Mouse (Mus musculus) MEL (cell line): Measurements from ENCODE around the gene Fam213b. TPM values are rescaled to one million over a fixed set of nuclear protein-coding genes. Genes with fewer than 3 reads are reported as not detected.

Source experiments
- DNase-seq: peaks from one replicate; pipeline ENCODE4 v3.0.0; 2011; ENCODE audit warnings: low read depth, low spot score
- H3K27ac ChIP-seq: 2 replicates; pipeline ENCODE4 v1.5.1; 2012; ENCODE audit warnings: low read depth, mild to moderate bottlenecking, control low read depth, low read length, moderate library complexity; ENCODE audit not compliant: control insufficient read depth
- H3K27me3 ChIP-seq, 2 experiments: fragments of 150-350 bp in 1 of 2; sonication (generic) in 1 of 2; 2 replicates each; pipeline ENCODE4 v1.6.1; 2012; ENCODE audit warnings: low read length in 2 of 2, mild to moderate bottlenecking in 2 of 2, improper control_type of control experiment in 1 of 2, moderate library complexity in 1 of 2; ENCODE audit not compliant: insufficient read depth in 2 of 2, control insufficient read depth in 1 of 2
- H3K36me3 ChIP-seq, 2 experiments: 2 replicates each; pipeline ENCODE4 v1.6.1; 2012 to 2014; ENCODE audit warnings: low read length in 2 of 2, improper control_type of control experiment in 1 of 2, inconsistent platforms in 1 of 2, mild to moderate bottlenecking in 1 of 2; ENCODE audit not compliant: insufficient read depth in 2 of 2, control insufficient read depth in 1 of 2
- H3K4me1 ChIP-seq, 2 experiments: fragments of 150-350 bp in 1 of 2; sonication (generic) in 1 of 2; 2 replicates each; pipeline ENCODE4 v1.6.1; 2012; ENCODE audit warnings: low read length in 2 of 2, improper control_type of control experiment in 1 of 2, mild to moderate bottlenecking in 1 of 2; ENCODE audit not compliant: insufficient read depth in 2 of 2, control insufficient read depth in 1 of 2
- H3K4me3 ChIP-seq, 2 experiments: fragments of 150-350 bp in 1 of 2; sonication (generic) in 1 of 2; 2 replicates each; pipeline ENCODE4 v1.5.1; 2012; ENCODE audit warnings: low read depth in 2 of 2, low read length in 2 of 2, mild to moderate bottlenecking in 2 of 2, moderate library complexity in 2 of 2, control low read depth in 1 of 2, improper control_type of control experiment in 1 of 2; ENCODE audit not compliant: control insufficient read depth in 1 of 2, insufficient read depth in 1 of 2
- H3K79me2 ChIP-seq: 2 replicates; pipeline ENCODE4 v1.6.1; 2012; ENCODE audit warnings: mild to moderate bottlenecking, low read length, moderate library complexity; ENCODE audit not compliant: control insufficient read depth, poor library complexity, insufficient read depth
- H3K9ac ChIP-seq: 2 replicates; pipeline ENCODE4 v1.6.1; 2012; ENCODE audit warnings: low read depth, mild to moderate bottlenecking, control low read depth, low read length, moderate library complexity; ENCODE audit not compliant: control insufficient read depth, poor library complexity, severe bottlenecking
- H3K9me3 ChIP-seq: fragments of 150-350 bp; sonication (generic); replicated peaks from 2 replicates; pipeline ENCODE4 v1.6.1; 2012; ENCODE audit warnings: mild to moderate bottlenecking, low read length, improper control_type of control experiment, moderate library complexity; ENCODE audit not compliant: insufficient read depth
- CHD2 ChIP-seq: IDR thresholded peaks from 2 replicates; pipeline ENCODE4 v1.6.1; 2011; ENCODE audit warnings: low read length, improper control_type of control experiment
- EP300 ChIP-seq, 2 experiments: IDR thresholded peaks; 2 replicates each; pipeline ENCODE4 v1.6.1; 2011; ENCODE audit warnings: improper control_type of control experiment in 2 of 2, low read length in 2 of 2, low read depth in 1 of 2, mild to moderate bottlenecking in 1 of 2
- GABPA ChIP-seq: IDR thresholded peaks from 2 replicates; pipeline ENCODE4 v1.6.1; 2012; ENCODE audit warnings: low read depth, mild to moderate bottlenecking, inconsistent platforms, low read length, improper control_type of control experiment, moderate library complexity
- HCFC1 ChIP-seq: IDR thresholded peaks from 2 replicates; pipeline ENCODE4 v1.6.1; 2012; ENCODE audit warnings: low read depth, mild to moderate bottlenecking, inconsistent platforms, low read length, improper control_type of control experiment, moderate library complexity
- MAZ ChIP-seq: IDR thresholded peaks from 2 replicates; pipeline ENCODE4 v1.6.1; 2012; ENCODE audit warnings: low read depth, mild to moderate bottlenecking, inconsistent platforms, low read length, improper control_type of control experiment
- MXI1 ChIP-seq: IDR thresholded peaks from 2 replicates; pipeline ENCODE4 v1.6.1; 2011; ENCODE audit warnings: mild to moderate bottlenecking, low read depth, low read length, improper control_type of control experiment
- NELFE ChIP-seq: IDR thresholded peaks from 2 replicates; pipeline ENCODE4 v1.6.1; 2011; ENCODE audit warnings: low read depth, low read length, improper control_type of control experiment
- POLR2AphosphoS2 ChIP-seq: IDR thresholded peaks from 2 replicates; pipeline ENCODE4 v1.6.1; 2011; ENCODE audit warnings: low read length, improper control_type of control experiment
- POLR2AphosphoS5 ChIP-seq: IDR thresholded peaks from 2 replicates; pipeline ENCODE4 v1.6.1; 2012; ENCODE audit warnings: low read depth, borderline replicate concordance, mild to moderate bottlenecking, inconsistent platforms, low read length, moderate library complexity, mixed read lengths
- RAD21 ChIP-seq: IDR thresholded peaks from 2 replicates; pipeline ENCODE4 v1.6.1; 2011; ENCODE audit warnings: mild to moderate bottlenecking, low read depth, low read length, improper control_type of control experiment
- SIN3A ChIP-seq: IDR thresholded peaks from 2 replicates; pipeline ENCODE4 v1.6.1; 2012; ENCODE audit warnings: low read length, improper control_type of control experiment, inconsistent platforms
- SMC3 ChIP-seq: IDR thresholded peaks from 2 replicates; pipeline ENCODE4 v1.6.1; 2011; ENCODE audit warnings: low read depth, low read length, improper control_type of control experiment
- TBP ChIP-seq: IDR thresholded peaks from 2 replicates; pipeline ENCODE4 v1.8.0; 2011; ENCODE audit warnings: low read depth, low read length, improper control_type of control experiment
- TCF12 ChIP-seq: IDR thresholded peaks from 2 replicates; pipeline ENCODE4 v1.6.1; 2014; ENCODE audit warnings: low read depth, mild to moderate bottlenecking, inconsistent platforms, low read length, improper control_type of control experiment, moderate library complexity
- USF2 ChIP-seq, 2 experiments: IDR thresholded peaks; 2 replicates each; pipeline ENCODE4 v1.6.1; 2011 to 2012; ENCODE audit warnings: improper control_type of control experiment in 2 of 2, low read length in 2 of 2, borderline replicate concordance in 1 of 2, inconsistent platforms in 1 of 2, low read depth in 1 of 2, mild to moderate bottlenecking in 1 of 2; ENCODE audit not compliant: insufficient read depth in 1 of 2
- ZMIZ1 ChIP-seq: IDR thresholded peaks from 2 replicates; pipeline ENCODE4 v1.6.1; 2012; ENCODE audit warnings: low read depth, mild to moderate bottlenecking, inconsistent platforms, low read length, improper control_type of control experiment, moderate library complexity
- ZNF384 ChIP-seq: IDR thresholded peaks from 2 replicates; pipeline ENCODE4 v1.6.1; 2012; ENCODE audit warnings: low read depth, mild to moderate bottlenecking, inconsistent platforms, low read length, improper control_type of control experiment
- polyA plus RNA-seq, 2 experiments: library from polyadenylated mRNA; stranded (reverse) in 1 of 2; unstranded in 1 of 2; fragments of >175 nt in 1 of 2; fragments of >200 nt in 1 of 2; gene quantifications; 2 replicates each; pipeline versions ENCODE4 v1.2.1 to v1.2.4; 2012; ENCODE audit warnings: low replicate concordance in 2 of 2, low read depth in 1 of 2; ENCODE audit not compliant: insufficient read length in 2 of 2, insufficient read depth in 1 of 2, missing spikeins in 1 of 2
- total RNA-seq: library from RNA; depleted of rRNA; stranded (reverse); fragments of 300-350 nt; gene quantifications from 2 replicates; pipeline ENCODE4 v1.2.3, GENCODE M21; 2012

The Fam213b gene
- total and polyA plus RNA-seq, 3 experiments: not detected

DNA sequence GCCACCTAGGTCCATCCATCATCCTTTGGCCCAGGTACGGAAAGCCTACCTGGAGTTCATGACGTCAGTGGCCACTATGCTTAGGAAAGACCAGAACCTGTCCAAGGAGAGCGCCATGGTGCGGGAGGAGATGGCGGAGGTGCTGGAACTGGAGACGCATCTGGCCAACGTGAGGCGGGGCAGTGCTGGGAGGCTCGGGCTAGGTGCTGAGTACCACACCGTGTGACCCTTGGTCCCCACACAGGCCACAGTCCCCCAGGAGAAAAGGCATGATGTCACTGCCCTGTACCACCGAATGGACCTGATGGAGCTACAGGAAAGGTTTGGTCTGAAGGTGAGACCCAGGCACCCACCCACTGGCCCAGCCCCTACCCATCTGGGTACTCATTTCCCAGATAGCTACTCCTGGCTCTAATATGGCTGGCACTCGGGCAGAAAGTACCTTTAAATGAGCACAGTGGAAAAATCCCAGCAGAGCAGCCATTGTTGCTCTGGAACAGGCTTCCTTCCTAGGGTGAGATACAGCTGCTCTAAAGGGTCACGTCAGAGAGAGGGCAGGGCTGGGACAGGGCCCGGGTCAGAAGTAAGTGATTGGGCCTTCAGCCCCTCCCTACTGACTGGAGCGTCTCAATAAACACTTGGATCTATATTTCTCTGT lies 11.2 kb downstream of the Fam213b start:
- no peaks in the 10 kb centered on the region for H3K36me3 ChIP-seq
- H3K4me1 ChIP-seq: no peaks in the 10 kb centered on the region
- no peak for DNase-seq
- no peak for TF ChIP-seq USF2 (IDR thresholded peaks at IDR 0.05; ENCODE audit: borderline replicate concordance in 1 of 2, insufficient read depth in 1 of 2, low read depth in 1 of 2, low read length in 2 of 2)
- no peak for TF ChIP-seq ZMIZ1
- TF ChIP-seq GABPA: no peak
- no peak for TF ChIP-seq POLR2AphosphoS2
- TF ChIP-seq ZNF384: no peak
- TF ChIP-seq CHD2: no peak
- no peak for TF ChIP-seq MXI1
- TF ChIP-seq NELFE: no peak
- TF ChIP-seq TBP: no peak
- no peak overlapping the region for H3K27ac ChIP-seq
- H3K4me3 ChIP-seq: no peak overlapping the region
- H3K79me2 ChIP-seq: no peaks in the 10 kb centered on the region
- no peaks in the 10 kb centered on the region for H3K9me3 ChIP-seq
- no peaks in the 10 kb centered on the region for H3K27me3 ChIP-seq
- no peak overlapping the region for H3K9ac ChIP-seq

DNA sequence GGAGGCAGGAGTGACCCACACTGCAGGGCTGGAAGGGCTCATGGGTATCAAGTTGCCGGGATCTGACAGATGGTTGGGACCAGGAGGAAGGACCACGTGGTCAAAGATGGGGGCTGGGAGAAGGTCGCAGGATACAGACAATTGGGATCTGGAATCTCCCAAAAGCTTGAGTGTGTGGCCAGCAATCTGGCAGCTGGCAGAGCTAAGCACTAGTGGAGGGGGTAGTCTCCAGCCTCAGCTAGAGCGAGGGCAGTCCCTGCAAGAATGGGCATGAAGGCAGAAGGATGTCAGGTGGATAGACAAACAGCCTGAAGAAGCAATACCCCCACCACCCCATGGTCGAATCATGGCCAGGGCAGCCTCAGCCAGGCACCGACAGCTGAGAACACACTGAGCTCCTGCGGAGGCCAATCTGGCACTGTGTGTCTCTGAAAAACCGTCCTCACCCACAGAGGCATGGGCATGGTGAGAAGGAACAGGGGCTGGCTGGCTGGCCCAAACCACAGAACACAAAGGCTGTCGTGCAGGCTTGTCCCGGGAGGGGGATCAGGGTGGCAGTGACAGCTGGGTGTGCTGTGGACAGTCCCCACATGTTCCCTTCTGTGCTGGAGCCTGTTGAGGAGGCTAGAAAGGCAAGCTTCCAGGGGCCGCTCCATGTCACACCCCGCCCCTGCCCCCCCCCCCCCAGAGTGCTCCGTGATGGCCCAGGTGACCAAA lies 11.9 kb downstream of the Fam213b start:
- DNase-seq: no peak
- H3K27me3 ChIP-seq: no peaks in the 10 kb centered on the region
- TF ChIP-seq HCFC1: no peak
- no peak for TF ChIP-seq NELFE
- TF ChIP-seq EP300 (IDR thresholded peaks at IDR 0.05; ENCODE audit: low read depth in 1 of 2, low read length in 2 of 2): no peak
- no peak for TF ChIP-seq TCF12
- no peak for TF ChIP-seq SIN3A
- TF ChIP-seq POLR2AphosphoS5: no peak
- TF ChIP-seq MAZ: no peak
- TF ChIP-seq SMC3: no peak
- no peak for TF ChIP-seq RAD21
- H3K27ac ChIP-seq: no peak overlapping the region
- H3K79me2 ChIP-seq: no peaks in the 10 kb centered on the region
- no peak overlapping the region for H3K9ac ChIP-seq
- H3K9me3 ChIP-seq: no peaks in the 10 kb centered on the region
- no peaks in the 10 kb centered on the region for H3K36me3 ChIP-seq
- H3K4me3 ChIP-seq: no peak overlapping the region
- H3K4me1 ChIP-seq: no peaks in the 10 kb centered on the region
